Mouse (Mus musculus): ENCODE measurements at regions not wholly inside any gene's neighbourhood (a gene's known extent, or its start where the extent isn't known, plus 50 kb on each side); places are given as distances from the start of the nearest gene placed in this dataset.
A peak's percentile ranks its signal among the peaks of the same experiment; 100 is the strongest.

- DNase-seq (ENCODE audit: low read depth, low spot score) = peak; percentile 17
Observed at GRCm38 (mm10) chr16:5673372-5673960, 211.7 kb upstream of the Rbfox1 start.

- DNase-seq (ENCODE audit: low read depth, low spot score) = peak; percentile 73
Observed at GRCm38 (mm10) chr16:5672871-5673270, 212.3 kb upstream of the Rbfox1 start.

- peak; percentile 14 for DNase-seq (ENCODE audit: low read depth, low spot score)
Observed at GRCm38 (mm10) chr16:5668403-5668967, 216.7 kb upstream of the Rbfox1 start.

GRCm38 (mm10) chr16:5661918-5662317 is 223.2 kb upstream of the Rbfox1 start:
- peak; percentile 83 for DNase-seq (ENCODE audit: low read depth, low spot score)

- DNase-seq (ENCODE audit: low read depth, low spot score) = no peak
Observed at GRCm38 (mm10) chr16:5651551-5651950, 233.6 kb upstream of the Rbfox1 start.

- DNase-seq (ENCODE audit: low read depth, low spot score) = peak; percentile 35
Observed at GRCm38 (mm10) chr16:5651002-5651401, 234.2 kb upstream of the Rbfox1 start.

GRCm38 (mm10) chr16:5639956-5640355 is 245.2 kb upstream of the Rbfox1 start:
- DNase-seq (ENCODE audit: low read depth, low spot score) = no peak

- DNase-seq (ENCODE audit: low read depth, low spot score) = no peak
Observed at GRCm38 (mm10) chr16:5629996-5630395, 255.2 kb upstream of the Rbfox1 start.

GRCm38 (mm10) chr16:5627910-5628309 is 257.2 kb upstream of the Rbfox1 start:
- no peak for DNase-seq (ENCODE audit: low read depth, low spot score)

GRCm38 (mm10) chr16:5627117-5627909 is 257.8 kb upstream of the Rbfox1 start:
- DNase-seq (ENCODE audit: low read depth, low spot score) = peak; percentile 33

- no peak for DNase-seq (ENCODE audit: low read depth, low spot score)
Observed at GRCm38 (mm10) chr16:5625159-5625558, 260.0 kb upstream of the Rbfox1 start.

- DNase-seq (ENCODE audit: low read depth, low spot score) = no peak
Observed at GRCm38 (mm10) chr16:5620566-5620965, 264.6 kb upstream of the Rbfox1 start.

- no peak for DNase-seq (ENCODE audit: low read depth, low spot score)
Observed at GRCm38 (mm10) chr16:5616356-5616755, 268.8 kb upstream of the Rbfox1 start.

- DNase-seq (ENCODE audit: low read depth, low spot score) = peak; percentile 62
Observed at GRCm38 (mm10) chr16:5595359-5595758, 289.8 kb upstream of the Rbfox1 start.

GRCm38 (mm10) chr16:5578333-5578732 is 306.8 kb upstream of the Rbfox1 start:
- DNase-seq (ENCODE audit: low read depth, low spot score) = no peak

- no peak for DNase-seq (ENCODE audit: low read depth, low spot score)
Observed at GRCm38 (mm10) chr16:5572780-5573179, 312.4 kb upstream of the Rbfox1 start.

- peak; percentile 43 for DNase-seq (ENCODE audit: low read depth, low spot score)
Observed at GRCm38 (mm10) chr16:5570619-5571018, 314.5 kb upstream of the Rbfox1 start.

- no peak for DNase-seq (ENCODE audit: low read depth, low spot score)
Observed at GRCm38 (mm10) chr16:5569101-5569500, 313.3 kb upstream of the Eef2kmt start.

- DNase-seq (ENCODE audit: low read depth, low spot score) = no peak
Observed at GRCm38 (mm10) chr16:5549026-5549425, 293.2 kb upstream of the Eef2kmt start.

GRCm38 (mm10) chr16:5548602-5549001 is 292.8 kb upstream of the Eef2kmt start:
- no peak for DNase-seq (ENCODE audit: low read depth, low spot score)

- no peak for DNase-seq (ENCODE audit: low read depth, low spot score)
Observed at GRCm38 (mm10) chr16:5546808-5547207, 291.0 kb upstream of the Eef2kmt start.

- DNase-seq (ENCODE audit: low read depth, low spot score) = no peak
Observed at GRCm38 (mm10) chr16:5545801-5546200, 290.0 kb upstream of the Eef2kmt start.

- DNase-seq (ENCODE audit: low read depth, low spot score) = no peak
Observed at GRCm38 (mm10) chr16:5544436-5544835, 288.7 kb upstream of the Eef2kmt start.

Data from brain, adult 2 months (tissue).